Mouse (Mus musculus): Measurements from ENCODE around the gene Otub2. TPM values are rescaled to one million over a fixed set of nuclear protein-coding genes. Genes with fewer than 3 reads are reported as not detected.
A peak's percentile ranks its signal among the peaks of the same experiment; 100 is the strongest.
"Not testable (repeated sequence)": the region's sequence is repeated elsewhere in the genome, so short reads cannot be mapped to it uniquely, and the experiment has no call there.

The Otub2 gene
- polyA plus RNA-seq, 1 experiment from 2014 or later: 22.5 TPM

DNA sequence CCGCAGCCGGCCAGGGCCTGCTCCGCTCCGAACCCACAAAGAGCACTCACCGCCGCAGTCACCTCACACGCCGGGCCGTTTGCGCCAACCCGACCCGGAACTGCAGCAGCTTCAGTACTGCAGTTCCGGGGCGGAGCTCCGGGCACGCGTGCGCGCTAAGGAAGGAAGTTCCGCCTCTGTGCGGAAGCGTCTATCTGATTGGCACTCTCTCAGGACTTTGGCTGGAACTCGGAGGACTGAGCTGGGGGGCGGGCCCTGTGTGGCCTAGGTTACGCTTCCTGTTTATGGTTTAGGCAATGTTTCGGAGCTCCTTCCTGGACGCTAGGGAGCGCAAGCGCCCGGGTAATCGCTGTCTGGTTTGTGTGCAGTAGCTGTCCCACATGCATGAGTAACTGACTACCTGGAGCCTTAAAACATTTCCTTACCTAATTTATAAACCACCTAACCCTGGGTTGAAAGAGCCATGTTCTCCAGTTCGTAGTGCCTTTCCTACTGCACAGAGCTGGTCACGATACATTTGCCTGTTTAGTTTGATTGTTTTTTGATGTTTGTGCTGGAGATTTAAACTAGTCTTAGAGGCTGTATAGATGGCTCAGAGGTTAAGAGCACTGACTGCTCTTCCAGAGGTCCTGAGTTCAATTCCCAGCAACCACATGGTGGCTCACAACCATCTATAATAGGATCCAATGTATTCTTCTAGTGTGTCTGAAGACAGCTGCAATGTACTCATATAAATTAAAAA lies 37.4 kb downstream of the Otub2 start, which contains the start of gene Ddx24:
TSS of gene Ddx24 (minus strand) at position 102 of the 742 bp plus-strand sequence.
- Histone ChIP-seq H3K4me3 (peak within 1 kb of the TSS; percentile 96), H3K36me3 (peaks cover 11% of the 10 kb centered on the region), H3K9me3 (no peaks in the 10 kb centered on the region), H3K4me1 (peaks cover 21% of the 10 kb centered on the region; the same call in 1 of the 2 replicates), H3K27me3 (ENCODE audit: insufficient read depth, poor library complexity, severe bottlenecking) (no peaks in the 10 kb centered on the region), H3K27ac (peak within 1 kb of the TSS; percentile 89)
- DNase-seq (ENCODE audit: low spot score): peak; percentile 100
- WGBS: 1% methylated on average over 33 of the region's 33 CpGs

DNA sequence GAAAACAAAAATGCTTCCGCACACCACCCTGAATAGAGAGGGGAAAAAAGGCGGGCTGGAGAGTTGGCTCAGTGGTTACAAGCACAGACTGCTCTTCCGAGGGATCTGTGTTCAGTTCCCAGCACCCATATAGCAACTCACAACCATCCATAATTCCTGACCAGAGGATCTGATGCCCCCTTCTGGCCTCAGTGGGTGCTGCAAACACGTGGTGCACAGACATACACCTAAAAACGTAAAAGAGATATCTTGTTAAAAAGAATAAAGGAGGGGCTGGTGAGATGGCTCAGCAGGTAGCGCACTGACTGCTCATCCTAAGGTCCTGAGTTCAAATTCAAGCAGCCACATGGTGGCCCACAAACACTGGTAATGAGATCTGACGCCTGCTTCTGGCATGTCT lies 38.2 kb downstream of the Otub2 start:
- Histone ChIP-seq H3K27ac (no peak overlapping the region), H3K4me3 (no peak overlapping the region), H3K36me3 (peaks cover 11% of the 10 kb centered on the region), H3K4me1 (peaks cover 18% of the 10 kb centered on the region; the same call in 1 of the 2 replicates), H3K27me3 (ENCODE audit: insufficient read depth, poor library complexity, severe bottlenecking) (no peaks in the 10 kb centered on the region), H3K9me3 (no peaks in the 10 kb centered on the region)
- WGBS: 86% methylated on average over 7 of the region's 7 CpGs
- no peak for DNase-seq (ENCODE audit: low spot score)

DNA sequence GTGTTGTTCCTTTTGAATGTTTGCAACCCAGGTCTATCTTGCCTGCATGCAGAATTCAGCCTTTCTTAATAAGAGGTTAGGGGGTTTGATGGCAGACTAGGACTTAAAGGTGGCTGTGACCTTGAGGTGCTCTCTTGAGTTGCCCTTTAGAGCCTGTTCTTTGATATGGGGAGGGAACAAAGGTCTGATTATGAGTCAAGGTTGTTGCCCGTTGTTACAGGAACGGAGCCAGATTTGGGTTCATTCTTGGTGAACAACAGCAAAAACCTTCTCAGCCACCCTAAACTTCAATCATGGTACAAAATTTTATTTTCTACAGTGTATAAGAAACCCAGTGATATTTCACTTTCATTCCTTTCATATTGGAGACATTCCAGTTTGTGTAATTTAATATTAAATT lies 44.9 kb downstream of the Otub2 start:
- Histone ChIP-seq H3K36me3 (no peaks in the 10 kb centered on the region), H3K27ac (no peak overlapping the region), H3K9me3 (no peaks in the 10 kb centered on the region), H3K4me3 (no peak overlapping the region), H3K27me3 (ENCODE audit: insufficient read depth, poor library complexity, severe bottlenecking) (no peaks in the 10 kb centered on the region), H3K4me1 (no peaks in the 10 kb centered on the region)
- 81% methylated on average over 2 of the region's 2 CpGs for WGBS
- DNase-seq (ENCODE audit: low spot score): no peak

DNA sequence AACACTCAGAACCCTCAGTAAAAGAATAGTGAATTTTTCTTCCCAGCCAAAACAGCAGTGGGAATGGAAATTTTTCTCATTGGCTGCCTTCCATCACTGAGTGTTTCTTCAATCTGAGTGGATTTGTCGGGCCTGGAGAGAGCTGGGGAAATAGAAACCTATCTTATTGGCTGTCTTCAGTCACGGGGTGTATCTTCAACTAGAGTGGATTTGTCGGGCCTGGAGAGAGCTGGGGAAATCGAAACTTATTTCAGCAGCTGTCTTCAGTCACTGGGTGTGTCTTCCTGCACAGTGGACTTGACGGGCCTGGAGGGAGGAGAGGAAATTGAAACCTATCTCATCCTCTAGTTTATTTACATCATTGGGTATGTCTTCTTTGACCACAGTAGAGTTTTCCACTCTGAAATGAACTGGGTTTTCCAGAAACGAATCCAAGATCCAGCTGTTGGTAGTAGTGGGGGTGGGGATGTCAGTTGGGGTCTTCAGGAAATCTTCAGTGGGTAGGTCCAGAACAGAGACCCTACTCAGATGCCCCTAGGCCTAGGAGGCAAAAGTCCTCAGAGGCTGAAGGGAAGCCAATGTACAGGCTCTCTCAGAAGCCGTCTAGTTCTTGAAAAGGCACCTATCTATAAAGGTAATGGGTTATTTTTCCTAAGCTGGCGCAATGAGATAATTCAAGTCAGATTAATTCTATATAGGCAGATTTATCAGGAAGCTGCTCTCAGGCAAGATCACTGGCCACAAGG lies 45.7 kb downstream of the Otub2 start, which contains the start of gene Ifi27:
TSS of gene Ifi27 (plus strand) at position 226 of the 746 bp plus-strand sequence.
- Histone ChIP-seq H3K36me3 (no peaks in the 10 kb centered on the region), H3K9me3 (no peaks in the 10 kb centered on the region), H3K27me3 (ENCODE audit: insufficient read depth, poor library complexity, severe bottlenecking) (no peaks in the 10 kb centered on the region), H3K27ac (no peak within 1 kb of the TSS), H3K4me1 (no peaks in the 10 kb centered on the region), H3K4me3 (no peak within 1 kb of the TSS)
- DNase-seq (ENCODE audit: low spot score): no peak
- WGBS: 62% methylated on average over 8 of the region's 8 CpGs

DNA sequence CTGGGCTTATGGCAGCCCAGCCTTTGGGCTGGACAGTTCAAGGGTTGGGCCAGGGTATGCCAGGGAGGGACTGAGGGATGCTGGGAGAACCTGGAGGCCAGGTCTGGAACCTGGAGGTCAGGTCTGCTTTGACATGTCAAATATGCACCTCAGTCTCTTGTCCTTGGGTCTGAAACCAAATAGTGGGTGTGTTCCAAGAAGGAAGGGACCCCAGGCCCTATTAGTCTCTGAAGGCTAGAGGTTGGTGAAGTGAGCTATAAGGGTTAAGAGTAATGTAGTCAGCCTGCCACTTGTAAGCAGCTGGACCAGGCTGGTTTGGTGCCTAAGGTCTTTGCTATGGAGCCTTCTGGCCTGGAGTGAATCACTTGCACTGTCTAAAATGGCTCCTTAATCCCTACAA lies 46.4 kb downstream of the Otub2 start:
- no peak overlapping the region for H3K4me3 ChIP-seq
- no peaks in the 10 kb centered on the region for H3K27me3 ChIP-seq (ENCODE audit: insufficient read depth, poor library complexity, severe bottlenecking)
- no peak overlapping the region for H3K27ac ChIP-seq
- DNase-seq (ENCODE audit: low spot score): no peak
- no peaks in the 10 kb centered on the region for H3K4me1 ChIP-seq
- H3K36me3 ChIP-seq: no peaks in the 10 kb centered on the region
- no peaks in the 10 kb centered on the region for H3K9me3 ChIP-seq

DNA sequence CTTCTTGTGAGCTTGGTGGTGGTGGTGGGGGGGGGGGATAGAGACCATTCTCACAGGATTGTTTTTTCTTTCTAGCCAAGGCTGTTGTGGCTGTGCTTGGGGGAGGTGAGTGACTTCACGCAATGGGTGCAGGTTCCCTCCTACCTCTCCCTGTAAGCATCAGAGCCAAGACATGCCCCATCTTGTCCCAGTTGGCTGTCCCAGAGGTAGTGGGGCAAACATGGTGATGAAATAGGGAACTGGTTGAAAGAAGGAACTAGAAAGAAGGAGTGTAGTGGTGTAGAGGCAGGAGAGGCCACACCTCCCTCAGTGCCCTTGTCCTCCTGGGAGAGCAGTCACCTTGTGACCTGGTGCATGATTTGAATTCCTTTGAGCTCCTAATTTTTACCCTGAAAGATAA lies 49.1 kb downstream of the Otub2 start:
- Histone ChIP-seq H3K9me3 (no peaks in the 10 kb centered on the region), H3K27me3 (ENCODE audit: insufficient read depth, poor library complexity, severe bottlenecking) (no peaks in the 10 kb centered on the region), H3K4me1 (no peaks in the 10 kb centered on the region), H3K36me3 (no peaks in the 10 kb centered on the region), H3K27ac (no peak overlapping the region), H3K4me3 (no peak overlapping the region)
- WGBS: 85% methylated on average over 1 of the region's 1 CpGs
- peak; percentile 63 for DNase-seq (ENCODE audit: low spot score)

DNA sequence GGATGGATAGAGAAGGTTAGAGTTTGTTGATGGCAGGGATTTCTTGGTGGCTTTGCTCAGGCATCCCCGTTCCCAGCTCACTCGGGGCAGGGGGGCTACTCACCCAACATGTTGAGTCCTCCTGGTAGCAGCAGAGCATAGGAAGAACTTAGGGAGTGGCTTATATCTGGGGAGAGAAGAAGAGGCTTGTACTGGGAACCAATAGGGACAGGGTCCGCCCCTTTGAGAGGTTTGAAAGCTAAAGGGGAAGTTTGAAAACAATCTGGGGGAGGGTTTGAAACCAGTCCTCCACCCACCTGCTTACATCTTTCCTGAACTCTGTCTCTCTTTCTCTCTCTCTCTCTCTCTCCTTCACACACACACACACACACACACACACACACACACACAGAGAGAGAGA lies 55.0 kb downstream of the Otub2 start, which contains the start of gene Ifi27l2a:
TSS of gene Ifi27l2a (minus strand) at position 157 of the 400 bp plus-strand sequence.
- WGBS: 60% methylated on average over 3 of the region's 3 CpGs
- peak; percentile 27 for DNase-seq (ENCODE audit: low spot score)
- Histone ChIP-seq H3K27me3 (ENCODE audit: insufficient read depth, poor library complexity, severe bottlenecking) (no peaks in the 10 kb centered on the region), H3K36me3 (no peaks in the 10 kb centered on the region), H3K4me1 (no peaks in the 10 kb centered on the region), H3K27ac (no peak within 1 kb of the TSS), H3K9me3 (no peaks in the 10 kb centered on the region), H3K4me3 (no peak within 1 kb of the TSS)

DNA sequence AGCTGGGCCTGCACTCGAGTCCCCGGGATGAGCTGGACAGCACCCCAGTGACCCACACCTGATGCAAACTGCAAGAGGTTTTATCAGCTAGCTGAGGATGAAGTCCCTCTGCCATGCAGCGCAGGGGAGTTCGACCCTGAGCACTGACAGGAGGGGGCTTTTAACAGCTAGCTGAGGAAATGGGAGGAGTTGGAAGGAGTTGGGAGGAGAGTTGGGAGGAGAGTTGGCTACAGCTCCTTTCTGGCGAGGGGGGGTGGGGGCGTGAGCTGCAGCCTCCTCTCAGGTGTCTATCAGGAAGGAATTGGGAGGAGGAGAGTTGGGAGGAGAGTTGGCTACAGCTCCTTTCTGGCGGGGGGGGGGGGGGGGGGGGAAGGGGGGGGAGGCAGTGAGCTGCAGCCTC lies 55.8 kb downstream of the Otub2 start:
- H3K27me3 ChIP-seq (ENCODE audit: insufficient read depth, poor library complexity, severe bottlenecking); H3K4me1 ChIP-seq; H3K36me3 ChIP-seq; H3K9me3 ChIP-seq; H3K27ac ChIP-seq; H3K4me3 ChIP-seq; DNase-seq (ENCODE audit: low spot score): not testable (repeated sequence)
- 25% methylated on average over 5 of the region's 7 CpGs for WGBS

DNA sequence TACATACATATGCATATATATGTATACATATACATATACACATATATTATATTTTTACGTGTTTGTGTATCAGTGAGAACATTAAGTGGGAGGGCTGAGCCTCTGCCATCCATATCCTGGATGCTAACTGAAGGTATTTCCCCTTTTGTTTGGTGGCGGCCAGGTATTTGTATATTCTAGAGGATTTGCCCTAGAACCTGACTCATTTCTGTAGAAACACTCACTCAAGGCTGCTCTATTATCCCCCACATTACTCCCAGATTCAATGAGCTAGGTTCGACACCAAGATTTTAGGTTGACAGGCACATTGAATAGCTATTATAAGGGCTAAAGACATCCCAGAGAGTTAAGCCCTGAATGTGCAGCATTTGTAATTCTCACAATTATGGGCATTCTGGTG lies 56.6 kb downstream of the Otub2 start:
- no peaks in the 10 kb centered on the region for H3K4me1 ChIP-seq
- no peak overlapping the region for H3K27ac ChIP-seq
- 71% methylated on average over 3 of the region's 3 CpGs for WGBS
- H3K9me3 ChIP-seq: no peaks in the 10 kb centered on the region
- no peaks in the 10 kb centered on the region for H3K27me3 ChIP-seq (ENCODE audit: insufficient read depth, poor library complexity, severe bottlenecking)
- no peaks in the 10 kb centered on the region for H3K36me3 ChIP-seq
- DNase-seq (ENCODE audit: low spot score): no peak
- no peak overlapping the region for H3K4me3 ChIP-seq

DNA sequence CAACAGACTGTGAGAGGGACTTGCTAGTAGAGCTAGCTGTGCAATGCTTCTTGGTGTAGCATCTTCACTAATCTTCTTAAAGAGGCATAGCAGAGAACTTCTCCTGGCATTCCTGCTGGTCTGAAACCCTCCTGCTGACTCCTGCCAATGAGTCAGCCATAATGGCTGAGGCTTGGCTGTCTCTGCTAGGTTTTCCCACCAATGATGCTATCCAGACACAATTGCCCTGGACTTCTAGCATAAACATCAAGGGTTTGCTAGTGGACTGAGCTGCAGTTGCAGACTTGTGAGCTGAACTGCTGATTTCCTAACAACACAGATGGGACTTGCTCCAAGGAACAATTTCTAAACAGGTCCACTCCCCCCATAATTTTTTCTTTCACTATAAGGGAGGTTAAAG lies 64.9 kb downstream of the Otub2 start:
- Histone ChIP-seq H3K27ac (no peak overlapping the region), H3K9me3 (no peaks in the 10 kb centered on the region), H3K36me3 (no peaks in the 10 kb centered on the region), H3K4me1 (no peaks in the 10 kb centered on the region), H3K4me3 (no peak overlapping the region), H3K27me3 (ENCODE audit: insufficient read depth, poor library complexity, severe bottlenecking) (no peaks in the 10 kb centered on the region)
- no peak for DNase-seq (ENCODE audit: low spot score)

Other genes with a start within 250 kb of the Otub2 start
- 0.32 and 0.60 TPM in 2 replicates for gene Prima1, start 146.5 kb upstream of the Otub2 start, polyA plus RNA-seq (2016; fragmentation: Nextera tagmentation; extraction: Ambion mirVana)
- not detected in 2 replicates for gene Fam181a, start 77.7 kb upstream of the Otub2 start, polyA plus RNA-seq (2016; fragmentation: Nextera tagmentation; extraction: Ambion mirVana)
- 152 and 312 TPM in 2 replicates for gene Asb2, start 32.7 kb upstream of the Otub2 start, polyA plus RNA-seq (2016; fragmentation: Nextera tagmentation; extraction: Ambion mirVana)
- gene 9330161L09Rik, start 19.1 kb downstream of the Otub2 start, polyA plus RNA-seq (2016; fragmentation: Nextera tagmentation; extraction: Ambion mirVana): 0.53 and 0.62 TPM in 2 replicates
- gene Ddx24, start 37.1 kb downstream of the Otub2 start, polyA plus RNA-seq (2016; fragmentation: Nextera tagmentation; extraction: Ambion mirVana): 68.4 and 77.5 TPM in 2 replicates
- 2.4 and 6.6 TPM in 2 replicates for gene Ifi27, start 45.5 kb downstream of the Otub2 start, polyA plus RNA-seq (2016; fragmentation: Nextera tagmentation; extraction: Ambion mirVana)
- 0.71 and 0.98 TPM in 2 replicates for gene Ifi27l2a, start 55.0 kb downstream of the Otub2 start, polyA plus RNA-seq (2016; fragmentation: Nextera tagmentation; extraction: Ambion mirVana)
- gene Ifi27l2b, start 68.5 kb downstream of the Otub2 start, polyA plus RNA-seq (2016; fragmentation: Nextera tagmentation; extraction: Ambion mirVana): 0.17 and 0.20 TPM in 2 replicates
- gene Ppp4r4, start 143.6 kb downstream of the Otub2 start, polyA plus RNA-seq (2016; fragmentation: Nextera tagmentation; extraction: Ambion mirVana): 0.17 and 1.6 TPM in 2 replicates
- 0.16 and 3.4 TPM in 2 replicates for gene Serpina10, start 242.8 kb downstream of the Otub2 start, polyA plus RNA-seq (2016; fragmentation: Nextera tagmentation; extraction: Ambion mirVana)